10 mouse cellular contexts compared by ENCODE assay signal in the genomic region with DNA sequence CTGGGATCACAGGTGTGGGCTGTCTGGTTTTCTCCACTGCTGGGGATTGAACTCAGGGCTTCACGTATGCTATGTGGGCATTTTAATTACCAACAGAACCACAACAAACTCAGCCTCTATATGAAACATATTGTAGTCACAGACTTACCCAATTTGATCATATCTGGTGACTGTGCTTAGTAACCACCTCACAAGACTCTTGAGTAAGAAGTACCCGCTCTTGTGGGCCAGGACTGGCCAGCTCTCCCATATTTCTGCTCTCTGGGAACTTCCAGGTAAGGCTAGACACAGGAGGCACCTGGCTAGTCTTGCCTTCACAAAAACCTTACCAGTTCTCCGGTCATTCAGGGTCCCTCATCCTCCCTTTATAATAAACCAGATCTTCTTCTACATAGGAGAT. TPM values are rescaled to one million over a fixed set of nuclear protein-coding genes. Genes with fewer than 3 reads are reported as not detected.
DNase-seq lines count a peak whose midpoint lies in the region; ATAC-seq and TF ChIP-seq lines count a peak whose summit lies in the region.
"Had no signal": no experiment of that assay in that cellular context is flagged by ENCODE, and none has a peak within 500 bp of the region (broad histone marks: within the 10 kb centered on the region; RNA-seq: fewer than 3 reads in every experiment).

No protein-coding gene starts in this region.

- 85% methylated on average over 3 of the region's 3 CpGs for WGBS in kidney, embryonic 15.5 days
- WGBS in forebrain, embryonic 14.5 days, result 86% methylated on average over 3 of the region's 3 CpGs
- 87% methylated on average over 3 of the region's 3 CpGs for WGBS in midbrain, embryonic 15.5 days

- H3K36me3 ChIP-seq in kidney, embryonic 15.5 days, result no peaks in the 10 kb centered on the region
- H3K36me3 ChIP-seq in forebrain, embryonic 14.5 days (ENCODE audit: control insufficient read depth, insufficient read depth, low read length), result no peaks in the 10 kb centered on the region
- H3K36me3 ChIP-seq in midbrain, embryonic 15.5 days (replicated peaks), result 0 out of 2 replicates have a peak, but pooled peaks cover 6% of the 10 kb centered on the region

- no peak for TF ChIP-seq CTCF in gastrocnemius, adult 2 months (IDR thresholded peaks at IDR 0.05)

- no peak for DNase-seq in gastrocnemius, adult 2 months
- DNase-seq in gastrocnemius, postnatal 4 days (ENCODE audit: low spot score in 2 of 2), result no peak
- no peak for DNase-seq in kidney, postnatal 4 days
- DNase-seq in forebrain, embryonic 14.5 days (ENCODE audit: low spot score), result peak; percentile 2
- DNase-seq in thymus, postnatal 0 days (ENCODE audit: low spot score), result no peak
- DNase-seq in Muller cell, postnatal 12 days (ENCODE audit: inconsistent ontology term), result no peak

- no peak overlapping the region for H3K9ac ChIP-seq in kidney, embryonic 15.5 days
- no peak overlapping the region for H3K9ac ChIP-seq in forebrain, embryonic 14.5 days (ENCODE audit: low read length)
- H3K9ac ChIP-seq in midbrain, embryonic 15.5 days, result no peak overlapping the region

- no peaks in the 10 kb centered on the region for H3K27me3 ChIP-seq in kidney, embryonic 15.5 days
- H3K27me3 ChIP-seq in forebrain, embryonic 14.5 days (replicated peaks; ENCODE audit: control insufficient read depth, insufficient read depth, low read length), result no peaks in the 10 kb centered on the region
- no peaks in the 10 kb centered on the region for H3K27me3 ChIP-seq in midbrain, embryonic 15.5 days (replicated peaks)

- intact Hi-C loops in gastrocnemius, adult 2 months (cut with DNase I), result no loop called here

- H3K4me2 ChIP-seq in kidney, embryonic 15.5 days, result 0 out of 2 replicates have a peak overlapping the region, but pooled peaks have one; percentile 4
- peak overlapping the region; percentile 25; the same call in 1 of the 2 replicates for H3K4me2 ChIP-seq in forebrain, embryonic 14.5 days (ENCODE audit: low read length)
- H3K4me2 ChIP-seq in midbrain, embryonic 15.5 days, result no peak overlapping the region; the same call in 1 of the 2 replicates

- ATAC-seq in kidney, embryonic 15.5 days (replicated peaks; ENCODE audit: low FRiP score), result no peak
- ATAC-seq in forebrain, embryonic 14.5 days, result no peak
- ATAC-seq in midbrain, embryonic 15.5 days (replicated peaks), result no peak

- H3K9me3 ChIP-seq in kidney, embryonic 15.5 days (replicated peaks), result no peaks in the 10 kb centered on the region
- H3K9me3 ChIP-seq in forebrain, embryonic 14.5 days (replicated peaks; ENCODE audit: control insufficient read depth, low read length), result no peaks in the 10 kb centered on the region
- H3K9me3 ChIP-seq in midbrain, embryonic 15.5 days, result no peaks in the 10 kb centered on the region

- peaks cover 26% of the 10 kb centered on the region for H3K4me1 ChIP-seq in kidney, embryonic 15.5 days
- H3K4me1 ChIP-seq in forebrain, embryonic 14.5 days (ENCODE audit: control insufficient read depth, insufficient read depth, low read length), result peaks cover 31% of the 10 kb centered on the region
- peaks cover 35% of the 10 kb centered on the region for H3K4me1 ChIP-seq in midbrain, embryonic 15.5 days

- peak overlapping the region; percentile 59 for H3K27ac ChIP-seq in gastrocnemius, adult 2 months
- peak overlapping the region; percentile 30; the same call in 1 of the 2 replicates for H3K27ac ChIP-seq in kidney, embryonic 15.5 days
- peak overlapping the region; percentile 89 for H3K27ac ChIP-seq in forebrain, embryonic 14.5 days (ENCODE audit: low read depth, low read length)
- peak overlapping the region; percentile 75 for H3K27ac ChIP-seq in midbrain, embryonic 15.5 days

- no peak overlapping the region for H3K4me3 ChIP-seq in gastrocnemius, adult 2 months
- no peak overlapping the region for H3K4me3 ChIP-seq in kidney, embryonic 15.5 days (replicated peaks)
- no peak overlapping the region for H3K4me3 ChIP-seq in forebrain, embryonic 14.5 days (ENCODE audit: low read depth, low read length)
- H3K4me3 ChIP-seq in midbrain, embryonic 15.5 days, result no peak overlapping the region
- H3K4me3 ChIP-seq: megakaryocyte, embryonic 14.5 days had no signal

RNA-seq across cellular contexts. Expression of a gene that starts 30.0 kb away (rescaled TPM):
- total RNA-seq in gastrocnemius, adult 2 months (2021), result not detected
- 1 to 10 TPM in 1 of 2 experiments, under 1 TPM in 1; 0.59 to 1.2 TPM for total RNA-seq in gastrocnemius, postnatal 4 days (2021)
- 1.9 and 2.4 TPM in 2 replicates for polyA plus RNA-seq in kidney, embryonic 15.5 days (2015; fragmentation: Nextera tagmentation; extraction: Ambion mirVana)
- 17.7 and 22.3 TPM in 2 replicates for polyA plus RNA-seq in forebrain, embryonic 14.5 days (2014; fragmentation: Nextera tagmentation; extraction: Ambion mirVana)
- polyA plus RNA-seq in midbrain, embryonic 15.5 days (2015; fragmentation: Nextera tagmentation; extraction: Ambion mirVana), result 25.5 and 27.6 TPM in 2 replicates
- polyA plus RNA-seq in thymus, postnatal 0 days (2015; fragmentation: Nextera tagmentation; extraction: Ambion mirVana), result 0.21 and 0.25 TPM in 2 replicates
- total RNA-seq: liver, adult 2 months had no signal
- polyA plus RNA-seq: liver, adult 2 months had no signal

RNA-seq across cellular contexts. Expression of a gene that starts 39.8 kb away (rescaled TPM):
- not detected for total RNA-seq in gastrocnemius, adult 2 months (2021)
- not detected for total RNA-seq in gastrocnemius, postnatal 4 days (2021)
- 0.44 and 0.51 TPM in 2 replicates for polyA plus RNA-seq in kidney, embryonic 15.5 days (2015; fragmentation: Nextera tagmentation; extraction: Ambion mirVana)
- polyA plus RNA-seq in forebrain, embryonic 14.5 days (2014; fragmentation: Nextera tagmentation; extraction: Ambion mirVana), result 0.30 and 0.38 TPM in 2 replicates
- polyA plus RNA-seq in midbrain, embryonic 15.5 days (2015; fragmentation: Nextera tagmentation; extraction: Ambion mirVana), result 0.18 and 0.63 TPM in 2 replicates
- 0.41 and 0.46 TPM in 2 replicates for polyA plus RNA-seq in thymus, postnatal 0 days (2015; fragmentation: Nextera tagmentation; extraction: Ambion mirVana)

RNA-seq across cellular contexts. Expression of a gene that starts 40.2 kb away (rescaled TPM):
- 1 to 10 TPM; 4.0 to 5.0 TPM for total RNA-seq in gastrocnemius, adult 2 months (2021)
- total RNA-seq in gastrocnemius, postnatal 4 days (2021), result 1 to 10 TPM; 5.7 to 6.0 TPM
- 41.6 and 44.1 TPM in 2 replicates for polyA plus RNA-seq in kidney, embryonic 15.5 days (2015; fragmentation: Nextera tagmentation; extraction: Ambion mirVana)
- 17.1 and 23.0 TPM in 2 replicates for polyA plus RNA-seq in forebrain, embryonic 14.5 days (2014; fragmentation: Nextera tagmentation; extraction: Ambion mirVana)
- polyA plus RNA-seq in midbrain, embryonic 15.5 days (2015; fragmentation: Nextera tagmentation; extraction: Ambion mirVana), result 20.8 and 22.2 TPM in 2 replicates
- polyA plus RNA-seq in thymus, postnatal 0 days (2015; fragmentation: Nextera tagmentation; extraction: Ambion mirVana), result 41.9 and 43.8 TPM in 2 replicates

RNA-seq across cellular contexts. Expression of a gene that starts 47.1 kb away (rescaled TPM):
- total RNA-seq in gastrocnemius, adult 2 months (2021), result not detected
- total RNA-seq in gastrocnemius, postnatal 4 days (2021), result under 1 TPM; 0.44 to 0.61 TPM
- 6.6 and 6.8 TPM in 2 replicates for polyA plus RNA-seq in kidney, embryonic 15.5 days (2015; fragmentation: Nextera tagmentation; extraction: Ambion mirVana)
- 14.0 and 14.4 TPM in 2 replicates for polyA plus RNA-seq in forebrain, embryonic 14.5 days (2014; fragmentation: Nextera tagmentation; extraction: Ambion mirVana)
- 23.2 and 23.8 TPM in 2 replicates for polyA plus RNA-seq in midbrain, embryonic 15.5 days (2015; fragmentation: Nextera tagmentation; extraction: Ambion mirVana)
- polyA plus RNA-seq in thymus, postnatal 0 days (2015; fragmentation: Nextera tagmentation; extraction: Ambion mirVana), result 17.3 and 22.1 TPM in 2 replicates

Comparison
In these comparisons a context has a peak if more than half of its experiments do, and no peak if none do; other contexts are left out.
1. H3K27ac ChIP-seq: peak in every context shown above with its lines; median percentile 89 in forebrain, embryonic 14.5 days; 75 in midbrain, embryonic 15.5 days; 59 in gastrocnemius, adult 2 months; 30 in kidney, embryonic 15.5 days.